Mouse (Mus musculus): Measurements from ENCODE around the gene Kiz. TPM values are rescaled to one million over a fixed set of nuclear protein-coding genes. Genes with fewer than 3 reads are reported as not detected.

Kiz gene
- total RNA-seq, 2 experiments from 2014 or later = 34.7 to 40.7 TPM

DNA sequence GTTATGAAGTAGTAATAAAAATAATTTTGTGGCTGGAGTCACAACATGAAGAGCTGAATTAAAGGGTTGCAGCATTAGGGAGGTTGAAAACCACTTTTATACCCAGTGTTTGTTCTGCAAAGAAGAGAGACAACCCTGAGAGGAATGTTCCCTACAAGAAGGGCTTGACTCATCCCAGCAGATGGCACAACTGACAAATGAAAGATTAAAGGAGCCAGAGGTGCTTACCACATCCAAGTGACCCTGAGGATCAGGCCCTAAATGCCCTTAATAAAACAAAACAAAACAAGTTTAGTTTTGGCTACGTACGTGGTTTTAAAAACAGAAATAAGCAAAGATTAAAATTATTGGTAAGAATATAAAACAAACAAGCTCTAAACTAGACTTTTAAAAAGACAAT is 129.2 kb downstream of the Kiz start:
- DNase-seq = no peak

DNA sequence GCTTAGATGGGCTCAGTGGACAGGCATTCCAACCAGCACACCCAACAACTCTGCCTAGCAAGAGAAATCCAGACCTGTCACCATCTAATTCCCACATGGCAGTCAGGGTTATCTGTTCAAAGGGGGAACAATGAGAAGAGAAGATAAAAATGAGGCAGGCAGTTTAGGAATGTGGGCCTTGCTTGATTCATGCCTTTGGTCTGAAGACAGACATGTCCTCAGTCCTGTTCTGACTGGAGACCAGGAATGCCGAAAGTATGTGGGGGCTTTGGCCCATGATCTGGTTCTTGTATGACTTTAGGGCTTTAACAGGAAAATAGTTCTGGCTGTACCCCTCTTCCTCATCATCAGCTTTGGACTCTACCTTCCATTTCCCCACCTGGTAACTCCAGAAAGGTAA is 130.1 kb downstream of the Kiz start:
- no peak for DNase-seq

DNA sequence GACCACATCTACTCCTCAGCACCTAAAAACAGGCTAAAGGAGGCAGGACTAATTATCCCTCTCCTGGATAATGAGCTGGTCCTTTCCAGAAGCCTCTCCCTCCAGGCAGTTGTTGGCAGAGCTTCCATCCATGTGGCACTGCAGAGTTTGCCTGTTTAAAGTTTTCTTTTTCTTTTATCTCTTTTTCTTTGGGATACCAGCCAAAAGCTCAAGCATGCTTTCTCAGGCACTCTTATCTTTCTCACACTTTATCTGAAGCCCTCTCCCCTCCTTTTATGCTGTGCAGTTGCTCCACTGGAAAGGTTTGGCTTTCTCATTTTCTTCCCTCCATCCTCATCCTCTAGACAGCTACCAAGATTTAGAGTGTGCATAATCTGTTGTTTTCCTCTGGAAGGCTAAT is 130.8 kb downstream of the Kiz start:
- no peak for DNase-seq

DNA sequence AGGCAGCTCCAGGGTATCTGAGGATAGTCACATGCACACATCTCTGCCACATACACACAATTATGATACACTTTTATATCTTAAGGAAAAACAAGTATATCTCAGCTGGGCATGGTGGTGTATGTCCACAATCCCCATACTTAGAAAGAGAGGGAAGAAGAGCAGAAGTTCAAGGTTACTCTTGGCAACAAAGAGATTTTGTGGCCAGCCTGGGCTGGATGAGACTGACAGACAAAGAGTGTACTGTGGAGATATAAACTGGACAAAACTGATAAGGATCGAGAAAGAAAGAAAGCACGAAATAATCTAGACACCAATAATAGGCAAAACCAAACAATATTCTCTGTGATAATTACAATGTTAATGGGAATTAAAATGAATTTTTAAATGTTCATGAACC is 151.6 kb downstream of the Kiz start:
- no peak for DNase-seq

DNA sequence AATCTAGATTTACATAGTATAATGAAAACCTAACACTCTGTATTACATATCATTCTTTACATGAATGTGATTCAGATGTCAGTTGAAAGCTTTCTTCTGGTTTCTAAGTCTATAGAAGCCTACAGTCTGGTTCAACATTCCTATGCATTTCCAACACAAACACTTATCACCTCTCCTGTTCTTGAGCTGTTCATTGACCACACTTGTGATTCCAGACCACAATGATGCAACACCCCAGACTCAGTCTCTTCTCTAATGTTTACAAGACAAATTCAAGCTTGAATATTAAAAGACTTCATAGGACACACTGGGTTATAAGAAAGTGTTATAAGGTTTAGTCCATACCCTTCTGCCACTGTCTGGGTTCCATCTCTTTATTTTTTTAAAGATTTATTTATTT is 153.4 kb downstream of the Kiz start:
- no peak for DNase-seq

DNA sequence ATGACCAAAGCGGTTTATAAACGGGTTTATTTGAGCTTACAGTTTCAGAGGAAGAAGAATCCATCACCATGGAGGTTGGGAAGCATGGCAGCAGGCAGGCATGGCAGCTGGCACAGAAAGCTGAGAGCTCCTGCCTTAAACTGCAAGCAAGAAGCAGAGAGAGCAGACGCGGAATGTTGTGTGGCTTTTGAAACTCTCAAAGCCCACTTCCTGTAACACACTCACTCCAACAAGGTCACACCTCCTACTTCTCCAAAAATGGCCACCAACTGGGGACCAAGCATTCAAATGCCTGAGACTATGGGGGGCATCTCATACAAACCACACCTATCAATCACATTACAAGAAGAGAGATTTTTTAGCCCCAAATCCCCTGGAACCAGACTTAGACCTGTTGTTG is 154.5 kb downstream of the Kiz start:
- no peak for DNase-seq

DNA sequence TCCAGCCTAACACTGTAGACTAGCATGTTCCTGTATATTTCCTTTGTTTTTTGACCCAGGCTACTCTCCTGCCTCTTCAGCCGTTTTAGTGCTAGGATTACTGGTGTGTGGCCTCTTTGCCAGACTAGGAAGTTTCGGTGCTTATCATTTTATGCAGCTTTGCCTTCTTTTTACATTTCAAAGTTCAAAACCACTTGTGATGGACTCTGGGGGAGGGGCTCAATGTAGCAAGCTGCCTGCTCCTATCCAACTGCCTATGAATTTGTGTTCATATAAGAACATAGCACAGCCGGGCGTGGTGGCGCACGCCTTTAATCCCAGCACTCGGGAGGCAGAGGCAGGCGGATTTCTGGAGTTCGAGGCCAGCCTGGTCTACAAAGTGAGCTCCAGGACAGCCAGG is 155.3 kb downstream of the Kiz start:
- no peak for DNase-seq

DNA sequence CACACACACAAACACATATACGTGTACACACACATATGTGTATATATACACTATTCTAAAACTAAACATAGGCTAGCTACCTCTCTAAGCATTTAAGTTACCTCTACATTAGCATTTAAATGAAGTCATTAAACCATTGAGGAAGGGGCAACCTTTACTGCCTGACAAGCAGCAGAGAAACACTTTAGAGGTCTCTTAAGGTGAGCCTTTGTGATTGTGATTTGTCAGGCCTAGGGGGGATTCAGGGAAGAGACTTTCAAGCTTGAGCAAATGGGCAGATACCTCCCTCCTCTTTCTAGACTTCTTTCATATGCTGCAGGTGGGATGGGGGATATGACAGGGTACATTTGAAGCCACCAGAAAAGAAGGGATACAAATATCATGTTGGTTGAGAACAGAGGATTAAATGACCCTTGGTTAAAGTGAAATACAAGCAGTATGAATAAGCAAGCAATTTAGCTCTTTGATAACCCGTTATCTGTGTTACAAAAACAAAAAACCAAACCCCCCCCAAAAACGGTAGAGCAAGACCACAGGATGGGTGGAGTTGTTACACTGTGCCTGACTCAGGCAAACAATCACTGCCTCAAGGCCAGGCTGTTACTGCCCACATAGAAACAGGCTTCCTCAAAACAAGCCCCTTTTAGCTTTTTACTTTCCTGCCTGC is 155.9 kb downstream of the Kiz start:
- no peak for DNase-seq

DNA sequence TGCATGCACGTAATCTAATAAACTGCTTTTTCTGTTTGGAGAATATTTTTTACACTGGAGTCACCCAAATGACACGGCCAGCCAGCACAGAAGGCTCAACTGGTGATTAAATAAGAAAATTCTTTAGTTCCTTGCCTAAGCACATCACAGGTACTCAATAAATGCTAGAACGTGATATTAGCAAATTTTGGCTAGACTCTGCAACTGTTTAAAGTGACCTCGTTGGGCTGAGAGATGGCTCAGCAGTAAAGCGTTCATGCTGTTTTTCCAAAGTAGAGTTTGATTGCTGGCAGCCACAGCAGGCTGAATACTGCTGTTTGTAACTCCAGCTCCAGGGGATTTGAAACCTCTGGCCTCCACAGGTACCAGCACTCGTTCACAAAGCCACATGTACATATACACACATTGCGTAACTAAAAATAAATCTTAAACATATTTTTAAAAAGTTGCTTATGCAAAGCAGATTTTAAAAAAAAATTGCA is 156.5 kb downstream of the Kiz start:
- no peak for DNase-seq

DNA sequence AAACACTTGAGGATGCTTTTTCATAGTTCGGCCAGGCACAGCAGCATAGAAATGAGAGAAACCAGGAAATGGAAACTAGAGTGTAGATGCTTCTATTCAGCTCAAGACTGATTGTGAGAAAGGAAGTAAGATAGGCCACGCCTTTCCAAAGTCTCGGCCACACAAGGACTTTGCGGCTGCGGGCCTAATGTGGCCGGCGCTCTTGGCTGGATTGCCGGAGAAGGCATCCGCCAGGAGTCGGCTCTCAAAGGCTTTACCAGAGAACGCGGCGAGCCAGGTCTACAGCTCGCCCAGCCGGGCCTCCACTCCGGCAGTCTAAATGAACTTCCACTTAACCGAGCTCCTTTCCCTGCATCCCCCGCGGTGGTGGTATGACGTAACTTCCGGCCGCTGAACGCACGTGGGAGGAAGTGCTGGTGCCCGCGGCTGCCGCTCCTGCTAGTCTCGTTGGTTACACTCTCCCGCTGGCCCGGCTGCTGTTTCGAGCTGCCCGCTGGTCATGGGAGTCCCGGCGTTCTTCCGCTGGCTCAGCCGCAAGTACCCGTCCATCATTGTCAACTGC is 157.0 kb downstream of the Kiz start, which contains the start of gene Xrn2:
Xrn2 (plus strand) TSS at position 374 of the 562 bp plus-strand sequence.
- peak; percentile 96 for DNase-seq

DNA sequence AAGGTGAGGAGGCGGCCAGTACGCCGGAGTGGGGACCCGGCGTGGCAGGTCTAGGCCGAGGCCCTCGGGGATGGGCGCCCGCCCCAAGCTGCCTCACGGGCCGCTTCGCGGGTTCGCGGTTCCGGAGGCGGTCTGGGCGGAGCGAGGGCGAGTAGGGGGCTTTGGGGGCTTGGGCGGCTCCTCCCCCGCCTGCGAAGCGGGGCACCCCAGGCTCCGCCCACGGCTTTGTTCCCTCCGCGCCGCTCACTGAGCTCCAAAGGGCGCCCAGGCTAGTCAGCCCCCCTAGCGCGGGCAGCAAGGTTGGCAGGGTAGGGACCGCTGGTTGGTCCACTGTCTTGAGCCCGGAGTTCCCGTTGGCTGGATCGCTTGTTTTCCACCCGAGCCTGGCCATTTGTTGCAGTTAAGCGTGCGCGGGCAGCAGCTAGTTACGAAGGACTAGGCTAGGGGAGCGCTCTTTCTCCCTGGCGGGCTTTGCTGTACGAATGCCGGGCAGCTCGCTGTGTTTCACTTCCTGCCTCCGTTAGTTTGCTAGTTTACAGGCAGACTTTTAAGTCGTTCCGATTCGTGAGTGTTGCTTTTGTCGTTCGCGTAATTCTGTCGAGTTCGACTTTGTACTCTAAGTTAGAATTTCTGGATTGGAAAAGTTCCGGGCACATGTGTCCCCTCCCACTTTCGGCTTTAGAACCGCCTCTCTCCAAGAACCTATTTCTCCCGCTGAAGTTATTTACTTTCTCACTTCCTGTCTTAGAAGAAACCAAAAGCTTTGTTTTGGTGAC is 157.7 kb downstream of the Kiz start:
- peak; percentile 76 for DNase-seq

DNA sequence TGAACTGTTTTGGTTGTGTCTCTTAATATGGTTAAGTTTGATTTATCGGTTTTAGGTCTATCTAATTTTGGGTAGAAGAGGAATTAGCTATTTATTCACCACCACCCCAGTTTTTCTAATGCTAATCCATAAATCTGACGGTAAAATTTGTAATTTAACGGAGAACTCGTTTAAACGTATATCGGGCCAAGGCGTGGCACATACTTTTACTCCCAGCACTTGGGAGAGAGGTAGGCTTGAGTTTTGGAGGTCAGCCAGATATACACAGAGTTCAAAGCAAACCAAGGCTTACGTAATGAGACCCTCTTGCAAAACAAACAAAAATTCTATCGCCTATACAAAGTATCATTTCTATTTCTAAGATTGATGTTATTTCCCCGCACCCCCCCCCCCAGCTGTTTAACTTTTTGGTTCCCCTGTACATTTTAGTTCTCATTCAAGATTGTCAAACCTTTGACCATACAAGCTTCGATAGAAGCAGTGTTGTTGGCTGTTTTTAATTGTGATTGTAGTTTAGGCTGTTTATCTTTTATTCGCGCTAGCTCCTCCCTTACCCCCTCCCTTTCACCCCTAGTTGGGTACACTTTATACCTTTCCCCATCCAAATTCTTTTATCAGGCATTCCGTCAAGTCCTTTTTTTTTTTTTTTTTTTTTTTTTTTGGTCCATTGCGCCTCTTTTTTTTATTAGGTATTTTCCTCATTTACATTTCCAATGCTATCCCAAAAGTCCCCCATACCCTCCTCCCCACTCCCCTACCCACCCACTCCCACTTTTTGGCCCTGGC is 158.6 kb downstream of the Kiz start:
- DNase-seq = no peak

Other genes starting within 250 kb of the Kiz start
- gene Xrn2, start 157.1 kb downstream of the Kiz start, total RNA-seq (2021) = 10 to 100 TPM; 49.7 to 56.8 TPM
- not detected for gene Nkx2-4, start 229.6 kb downstream of the Kiz start, total RNA-seq (2021)

Measured in heart, postnatal 4 days (tissue).